Mouse (Mus musculus): ENCODE data around the gene Clstn3.

DNA sequence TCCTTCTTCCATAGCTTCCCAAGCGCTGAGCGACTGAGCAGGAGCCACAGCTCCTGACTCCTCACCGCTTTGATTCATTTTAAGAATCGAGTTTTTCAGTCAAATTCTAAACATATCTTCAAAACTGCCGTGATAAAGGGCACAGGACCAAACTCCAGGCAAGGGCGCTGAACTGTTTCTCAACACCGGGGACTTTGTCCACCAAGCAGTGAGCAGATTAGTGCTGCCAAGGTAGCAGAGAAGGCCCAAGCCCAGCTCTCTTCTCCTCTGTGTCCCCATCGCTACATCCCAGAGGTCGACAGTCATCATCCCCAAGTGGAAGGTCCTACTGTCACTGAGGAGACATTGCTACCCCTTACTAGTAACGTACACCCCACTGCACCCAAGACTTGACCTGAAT, 58.3 kb downstream of the Clstn3 start:
- TF ChIP-seq CTCF (IDR thresholded peaks at IDR 0.05; ENCODE audit: borderline replicate concordance, insufficient read depth, low read depth, low read length) (no peak), POLR2A (IDR thresholded peaks at IDR 0.05; ENCODE audit: borderline replicate concordance, insufficient read depth, low read length) (no peak)

Measured in cerebellum, adult 2 months (tissue).